Mouse (Mus musculus): ENCODE measurements around the gene Catsperd.

GRCm38 (mm10) chr17:56626260-56626659 lies 1.7 kb upstream of the Catsperd start:
- TF ChIP-seq CTCF (conservative IDR thresholded peaks at IDR 0.05; ENCODE audit: low read length) (no peak), POU5F1 (IDR thresholded peaks at IDR 0.05; ENCODE audit: borderline replicate concordance, low read length) (no peak)

All from E14TG2a.4 (cell line).